In the genomic region with DNA sequence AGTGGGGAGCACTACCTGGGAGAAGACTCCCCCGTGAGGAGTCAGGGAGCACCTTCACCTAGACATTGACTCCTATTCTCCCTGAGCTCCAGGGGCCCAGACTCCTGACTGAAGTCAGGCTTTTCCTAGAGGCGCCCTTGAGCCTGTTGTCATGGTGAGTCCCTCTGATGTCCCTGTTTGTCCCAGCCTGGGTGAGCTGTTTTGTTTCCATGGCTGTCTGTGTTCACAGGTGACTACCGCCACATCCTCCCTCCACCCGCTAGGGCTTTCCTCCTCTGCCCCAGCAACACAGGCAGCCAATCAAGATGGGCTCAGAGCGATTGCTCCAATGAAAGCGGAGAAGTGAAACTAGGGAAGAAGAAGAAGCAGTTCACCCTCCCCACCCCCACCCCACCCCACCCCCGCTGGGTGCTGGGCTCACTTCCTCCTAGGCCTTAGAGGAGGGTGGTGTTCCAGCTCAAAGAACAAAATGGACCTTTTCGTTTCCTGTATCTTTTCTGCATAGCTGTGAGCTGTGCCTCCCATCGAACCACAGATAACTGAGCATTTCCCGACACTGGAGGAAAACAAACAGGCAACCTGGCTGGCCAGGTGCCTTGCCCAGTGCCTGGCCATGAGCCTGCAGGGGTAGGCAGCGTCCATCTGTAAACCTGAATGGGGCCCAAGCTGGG, we compare ENCODE assay signal across 8 mouse cellular contexts. TPM values are rescaled to one million over a fixed set of nuclear protein-coding genes. Genes with fewer than 3 reads are reported as not detected.
DNase-seq lines count a peak whose midpoint lies in the region; ATAC-seq and TF ChIP-seq lines count a peak whose summit lies in the region.

No protein-coding gene starts in this region.

- peak overlapping the region; percentile 56 for H3K9ac ChIP-seq in heart, embryonic 11.5 days (ENCODE audit: low read depth, low read length)
- 0 out of 2 replicates have a peak overlapping the region, but pooled peaks have one; percentile 28 for H3K9ac ChIP-seq in kidney, embryonic 14.5 days (ENCODE audit: low read depth, low read length)
- H3K9ac ChIP-seq in limb, embryonic 14.5 days (ENCODE audit: low read depth, low read length, severe bottlenecking): peak overlapping the region; percentile 25; the same call in 1 of the 2 replicates
- H3K9ac ChIP-seq in midbrain, embryonic 14.5 days (replicated peaks; ENCODE audit: low read length): no peak overlapping the region; the same call in 1 of the 2 replicates

- no peaks in the 10 kb centered on the region for H3K9me3 ChIP-seq in heart, embryonic 11.5 days (replicated peaks; ENCODE audit: control insufficient read depth, low read length)
- no peaks in the 10 kb centered on the region for H3K9me3 ChIP-seq in kidney, embryonic 14.5 days (ENCODE audit: control insufficient read depth, low read length)
- no peaks in the 10 kb centered on the region for H3K9me3 ChIP-seq in limb, embryonic 14.5 days (ENCODE audit: control insufficient read depth, low read length)
- H3K9me3 ChIP-seq in midbrain, embryonic 14.5 days (ENCODE audit: control insufficient read depth, low read length): no peaks in the 10 kb centered on the region

- H3K4me3 ChIP-seq in gastrocnemius, adult 2 months: peak overlapping the region; percentile 78
- H3K4me3 ChIP-seq in heart, embryonic 11.5 days (ENCODE audit: low read depth, low read length): peak overlapping the region; percentile 61
- peak overlapping the region; percentile 53; the same call in 1 of the 2 replicates for H3K4me3 ChIP-seq in kidney, embryonic 14.5 days (ENCODE audit: low read length)
- peak overlapping the region; percentile 44 for H3K4me3 ChIP-seq in limb, embryonic 14.5 days (replicated peaks; ENCODE audit: low read length)
- no peak overlapping the region for H3K4me3 ChIP-seq in midbrain, embryonic 14.5 days (replicated peaks; ENCODE audit: low read depth, low read length)

- no peak for TF ChIP-seq CTCF in gastrocnemius, adult 2 months (IDR thresholded peaks at IDR 0.05)

- H3K27me3 ChIP-seq in heart, embryonic 11.5 days (ENCODE audit: control insufficient read depth, insufficient read depth, low read length): no peaks in the 10 kb centered on the region
- H3K27me3 ChIP-seq in kidney, embryonic 14.5 days (ENCODE audit: control insufficient read depth, insufficient read depth, low read length): no peaks in the 10 kb centered on the region
- no peaks in the 10 kb centered on the region for H3K27me3 ChIP-seq in limb, embryonic 14.5 days (ENCODE audit: control insufficient read depth, insufficient read depth, low read length)
- H3K27me3 ChIP-seq in midbrain, embryonic 14.5 days (ENCODE audit: control insufficient read depth, insufficient read depth, low read length): no peaks in the 10 kb centered on the region; the same call in 1 of the 2 replicates

- H3K27ac ChIP-seq in gastrocnemius, adult 2 months: peak overlapping the region; percentile 68
- H3K27ac ChIP-seq in heart, embryonic 11.5 days (ENCODE audit: low read depth, low read length): peak overlapping the region; percentile 83
- H3K27ac ChIP-seq in kidney, embryonic 14.5 days (ENCODE audit: low read depth, low read length): peak overlapping the region; percentile 88
- peak overlapping the region; percentile 76 for H3K27ac ChIP-seq in limb, embryonic 14.5 days (replicated peaks; ENCODE audit: low read depth, low read length)
- peak overlapping the region; percentile 72 for H3K27ac ChIP-seq in midbrain, embryonic 14.5 days (replicated peaks; ENCODE audit: low read depth, low read length)

- no peak for TF ChIP-seq POLR2A in limb, embryonic 14.5 days (IDR thresholded peaks at IDR 0.05; ENCODE audit: borderline replicate concordance, extremely low read depth, insufficient read depth, insufficient read length)

- H3K36me3 ChIP-seq in heart, embryonic 11.5 days (ENCODE audit: control insufficient read depth, insufficient read depth, low read length): peaks cover 22% of the 10 kb centered on the region
- H3K36me3 ChIP-seq in kidney, embryonic 14.5 days (ENCODE audit: control insufficient read depth, insufficient read depth, low read length): peaks cover 35% of the 10 kb centered on the region
- H3K36me3 ChIP-seq in limb, embryonic 14.5 days (ENCODE audit: control insufficient read depth, insufficient read depth, low read length): peaks cover 17% of the 10 kb centered on the region
- H3K36me3 ChIP-seq in midbrain, embryonic 14.5 days (ENCODE audit: control insufficient read depth, insufficient read depth, low read length): no peaks in the 10 kb centered on the region

- WGBS in heart, embryonic 11.5 days (ENCODE audit: insufficient replicate concordance): 22% methylated on average over 11 of the region's 11 CpGs
- WGBS in kidney, embryonic 14.5 days: 22% methylated on average over 11 of the region's 11 CpGs
- 19% methylated on average over 11 of the region's 11 CpGs for WGBS in limb, embryonic 14.5 days
- WGBS in midbrain, embryonic 14.5 days: 29% methylated on average over 11 of the region's 11 CpGs

- intact Hi-C loops in gastrocnemius, adult 2 months (cut with DNase I): no loop called here

- peak overlapping the region; percentile 98 for H3K4me2 ChIP-seq in heart, embryonic 11.5 days
- peak overlapping the region; percentile 84 for H3K4me2 ChIP-seq in kidney, embryonic 14.5 days (replicated peaks; ENCODE audit: low read depth, low read length)
- H3K4me2 ChIP-seq in limb, embryonic 14.5 days (replicated peaks; ENCODE audit: low read depth, low read length, severe bottlenecking): peak overlapping the region; percentile 95
- peak overlapping the region; percentile 23 for H3K4me2 ChIP-seq in midbrain, embryonic 14.5 days (ENCODE audit: low read length)

- peaks cover 23% of the 10 kb centered on the region for H3K4me1 ChIP-seq in heart, embryonic 11.5 days (ENCODE audit: control insufficient read depth, insufficient read depth, low read length)
- peaks cover 13% of the 10 kb centered on the region for H3K4me1 ChIP-seq in kidney, embryonic 14.5 days (ENCODE audit: control insufficient read depth, insufficient read depth, low read length)
- H3K4me1 ChIP-seq in limb, embryonic 14.5 days (ENCODE audit: control insufficient read depth, insufficient read depth, low read length): peaks cover 27% of the 10 kb centered on the region
- H3K4me1 ChIP-seq in midbrain, embryonic 14.5 days (ENCODE audit: control insufficient read depth, insufficient read depth, low read length): peaks cover 17% of the 10 kb centered on the region

- ATAC-seq in heart, embryonic 11.5 days (replicated peaks; ENCODE audit: insufficient number of reproducible peaks, low FRiP score, low TSS enrichment): peak; percentile 50
- peak; percentile 72 for ATAC-seq in kidney, embryonic 14.5 days (ENCODE audit: low FRiP score, low TSS enrichment)
- ATAC-seq in limb, embryonic 14.5 days (ENCODE audit: low FRiP score, low read depth): peak; percentile 67
- peak; percentile 68; the same call in 1 of the 2 replicates for ATAC-seq in midbrain, embryonic 14.5 days (ENCODE audit: low FRiP score, low TSS enrichment)

- DNase-seq in gastrocnemius, adult 2 months: peak; percentile 57
- no peak for DNase-seq in gastrocnemius, postnatal 10 days
- peak; percentile 63 for DNase-seq in embryo, embryonic 11 days
- peak; percentile 58 for DNase-seq in limb, embryonic 14.5 days (ENCODE audit: low spot score)
- DNase-seq in midbrain, embryonic 14.5 days: peak; percentile 80
- peak; percentile 94 to 95 for DNase-seq in spleen, postnatal 36 days (ENCODE audit: low spot score in 2 of 2)

RNA-seq across cellular contexts. Expression of a gene that starts 2.6 kb away (rescaled TPM):
- 10 to 100 TPM; 17.4 to 27.2 TPM for total RNA-seq in gastrocnemius, adult 2 months (2021)
- total RNA-seq in gastrocnemius, postnatal 10 days (2021): 100 to 1,000 TPM; 133 to 155 TPM
- 216 and 245 TPM in 2 replicates for polyA plus RNA-seq in heart, embryonic 11.5 days (2014; fragmentation: Nextera tagmentation; extraction: Ambion mirVana)
- 156 and 193 TPM in 2 replicates for polyA plus RNA-seq in kidney, embryonic 14.5 days (2014; fragmentation: Nextera tagmentation; extraction: Ambion mirVana)
- polyA plus RNA-seq in limb, embryonic 14.5 days (2012; rRNA removed): 104 and 159 TPM in 2 replicates
- polyA plus RNA-seq in limb, embryonic 14.5 days (2014; fragmentation: Nextera tagmentation; extraction: Ambion mirVana): 152 and 160 TPM in 2 replicates
- 47.0 and 55.6 TPM in 2 replicates for polyA plus RNA-seq in midbrain, embryonic 14.5 days (2014; fragmentation: Nextera tagmentation; extraction: Ambion mirVana)

RNA-seq across cellular contexts. Expression of a gene that starts 19.0 kb away (rescaled TPM):
- total RNA-seq in gastrocnemius, adult 2 months (2021): not detected
- total RNA-seq in gastrocnemius, postnatal 10 days (2021): not detected
- polyA plus RNA-seq in heart, embryonic 11.5 days (2014; fragmentation: Nextera tagmentation; extraction: Ambion mirVana): 0.19 and 0.21 TPM in 2 replicates
- 0.19 and 0.46 TPM in 2 replicates for polyA plus RNA-seq in kidney, embryonic 14.5 days (2014; fragmentation: Nextera tagmentation; extraction: Ambion mirVana)
- 0.03 and 0.14 TPM in 2 replicates for polyA plus RNA-seq in limb, embryonic 14.5 days (2012; rRNA removed)
- polyA plus RNA-seq in limb, embryonic 14.5 days (2014; fragmentation: Nextera tagmentation; extraction: Ambion mirVana): 0.14 TPM in 1 of 2 replicates, not detected in the other
- polyA plus RNA-seq in midbrain, embryonic 14.5 days (2014; fragmentation: Nextera tagmentation; extraction: Ambion mirVana): 2.0 and 3.7 TPM in 2 replicates

RNA-seq across cellular contexts. Expression of a gene that starts 22.9 kb away (rescaled TPM):
- total RNA-seq in gastrocnemius, adult 2 months (2021): 100 to 1,000 TPM; 141 to 174 TPM
- total RNA-seq in gastrocnemius, postnatal 10 days (2021): 10 to 100 TPM; 77.1 to 79.5 TPM
- polyA plus RNA-seq in heart, embryonic 11.5 days (2014; fragmentation: Nextera tagmentation; extraction: Ambion mirVana): not detected in 2 replicates
- polyA plus RNA-seq in kidney, embryonic 14.5 days (2014; fragmentation: Nextera tagmentation; extraction: Ambion mirVana): 0.08 TPM in 1 of 2 replicates, not detected in the other
- 0.10 TPM in 2 replicates for polyA plus RNA-seq in limb, embryonic 14.5 days (2012; rRNA removed)
- 0.07 and 0.15 TPM in 2 replicates for polyA plus RNA-seq in limb, embryonic 14.5 days (2014; fragmentation: Nextera tagmentation; extraction: Ambion mirVana)
- not detected in 2 replicates for polyA plus RNA-seq in midbrain, embryonic 14.5 days (2014; fragmentation: Nextera tagmentation; extraction: Ambion mirVana)

RNA-seq across cellular contexts. Expression of a gene that starts 41.2 kb away (rescaled TPM):
- 10 to 100 TPM; 11.4 to 13.2 TPM for total RNA-seq in gastrocnemius, adult 2 months (2021)
- 1 to 10 TPM; 8.2 to 8.9 TPM for total RNA-seq in gastrocnemius, postnatal 10 days (2021)
- 24.4 and 27.0 TPM in 2 replicates for polyA plus RNA-seq in heart, embryonic 11.5 days (2014; fragmentation: Nextera tagmentation; extraction: Ambion mirVana)
- polyA plus RNA-seq in kidney, embryonic 14.5 days (2014; fragmentation: Nextera tagmentation; extraction: Ambion mirVana): 23.8 and 27.1 TPM in 2 replicates
- 13.5 and 15.5 TPM in 2 replicates for polyA plus RNA-seq in limb, embryonic 14.5 days (2012; rRNA removed)
- polyA plus RNA-seq in limb, embryonic 14.5 days (2014; fragmentation: Nextera tagmentation; extraction: Ambion mirVana): 22.2 and 22.3 TPM in 2 replicates
- polyA plus RNA-seq in midbrain, embryonic 14.5 days (2014; fragmentation: Nextera tagmentation; extraction: Ambion mirVana): 16.5 and 16.6 TPM in 2 replicates

Comparison
In these comparisons a context has a peak if more than half of its experiments do, and no peak if none do; other contexts are left out.
1. H3K4me2 ChIP-seq: peak in every context shown above with its lines; median percentile 98 in heart, embryonic 11.5 days; 95 in limb, embryonic 14.5 days; 84 in kidney, embryonic 14.5 days; 23 in midbrain, embryonic 14.5 days.